Mouse (Mus musculus): ENCODE data around the gene Dcp1a.

The Dcp1a gene

DNA sequence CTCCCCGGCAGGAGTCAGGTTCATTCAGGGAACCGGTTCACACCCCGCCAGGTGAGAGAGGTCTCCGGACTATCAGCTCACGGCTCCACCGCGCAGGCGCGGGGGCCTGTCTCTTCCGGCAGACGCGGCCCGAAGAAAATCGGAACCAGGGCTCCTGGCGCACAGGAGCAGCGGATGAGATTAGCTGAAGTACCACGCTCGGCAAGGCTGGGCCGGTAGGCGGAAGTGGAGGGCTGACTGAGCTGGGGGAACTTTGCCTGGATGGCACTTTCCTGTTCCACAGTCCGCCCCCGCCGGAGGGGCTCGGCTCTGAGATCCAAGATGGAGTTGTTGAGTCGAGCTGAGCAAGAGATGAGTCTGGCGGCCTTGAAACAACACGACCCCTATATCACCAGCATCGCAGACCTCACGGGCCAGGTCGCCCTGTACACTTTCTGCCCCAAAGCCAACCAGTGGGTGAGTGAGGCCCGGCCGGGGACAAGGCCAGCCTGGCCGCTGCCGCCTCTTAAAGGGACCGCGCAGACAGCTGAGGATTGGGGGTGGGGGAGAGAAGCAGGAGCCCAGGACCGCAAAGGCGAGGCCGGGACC is at the start of gene Dcp1a:
TSS of gene Dcp1a (plus strand) at position 175 of the 588 bp plus-strand sequence.
- DNase-seq (ENCODE audit: low spot score) = peak; percentile 94

DNA sequence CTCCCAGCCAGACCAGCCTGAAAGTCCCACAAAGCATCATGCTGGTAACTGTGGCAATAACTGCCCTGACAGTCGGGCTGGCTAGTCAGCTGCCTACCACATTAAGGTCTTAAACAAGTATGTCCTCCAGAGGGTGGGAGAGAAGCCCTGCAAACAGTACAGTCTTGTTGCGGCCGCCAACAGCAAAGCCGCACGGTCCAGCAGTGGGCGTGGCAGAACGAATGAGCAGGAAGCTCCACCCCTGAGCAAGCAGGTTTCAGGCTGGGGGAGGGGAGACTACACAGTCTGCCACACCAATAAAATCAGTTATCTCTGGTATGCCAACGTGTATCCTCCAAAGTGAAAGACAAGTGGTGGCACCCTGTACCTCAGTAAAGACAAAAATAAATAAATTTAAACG is 49.7 kb upstream of the Dcp1a start:
- DNase-seq (ENCODE audit: low spot score) = no peak

DNA sequence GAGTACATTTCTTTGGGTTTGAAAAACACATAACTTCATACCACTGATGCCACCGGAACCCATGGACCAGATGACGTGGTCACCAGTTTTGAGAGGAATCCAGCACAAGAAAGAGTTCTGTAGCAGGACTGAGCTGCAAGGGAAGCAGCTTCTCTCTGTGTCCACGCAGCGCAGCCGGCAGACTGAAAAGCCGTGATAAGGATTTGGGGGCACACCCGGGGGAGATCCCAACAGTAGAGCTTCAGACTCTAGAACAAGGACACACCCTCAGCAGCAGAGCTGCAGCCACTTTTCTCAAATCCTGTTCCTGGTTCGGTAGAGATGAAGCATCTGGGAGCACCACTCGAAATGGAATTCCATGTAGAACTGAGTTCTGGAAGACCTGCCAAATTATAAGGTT is 49.3 kb upstream of the Dcp1a start:
- no peak for DNase-seq (ENCODE audit: low spot score)

DNA sequence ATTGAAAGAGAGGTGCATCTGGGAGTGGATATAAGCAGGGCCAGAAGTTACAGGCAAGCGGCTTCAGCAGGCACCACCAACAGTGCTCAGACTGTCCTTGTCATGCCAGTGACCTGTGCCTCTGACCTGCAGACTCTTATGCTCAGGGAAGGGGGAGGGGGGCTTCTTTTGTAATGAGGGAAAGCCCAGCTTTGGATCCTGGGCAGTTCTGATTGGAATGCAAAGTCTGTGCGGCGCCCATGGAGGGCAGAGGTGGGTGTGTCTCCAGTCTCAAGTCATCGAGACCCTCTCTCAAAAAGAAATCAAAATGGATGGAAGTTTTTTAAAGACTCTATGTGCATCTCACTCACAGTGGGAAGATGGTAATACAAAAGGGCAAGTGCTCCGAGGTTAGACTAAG is 48.9 kb upstream of the Dcp1a start:
- DNase-seq (ENCODE audit: low spot score) = no peak

DNA sequence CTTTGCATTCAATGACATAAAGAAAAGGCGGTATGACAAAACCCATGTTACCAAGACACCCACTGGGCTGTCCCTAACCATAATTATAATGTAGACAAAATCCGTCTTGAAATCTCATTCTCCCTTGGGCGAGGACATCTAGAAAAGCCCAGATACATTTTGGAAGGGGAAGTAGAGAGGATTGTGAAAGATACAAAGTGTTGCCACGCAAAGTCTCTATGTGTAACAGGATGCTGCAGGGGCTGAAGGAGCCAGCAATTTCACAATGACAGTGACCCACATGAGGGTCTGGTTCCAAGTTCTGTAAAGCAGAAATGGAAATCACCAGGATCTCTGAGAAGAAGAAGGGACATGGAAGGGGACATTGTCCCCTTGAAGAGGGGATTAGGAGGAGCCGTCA is 44.0 kb upstream of the Dcp1a start:
- DNase-seq (ENCODE audit: low spot score) = no peak

DNA sequence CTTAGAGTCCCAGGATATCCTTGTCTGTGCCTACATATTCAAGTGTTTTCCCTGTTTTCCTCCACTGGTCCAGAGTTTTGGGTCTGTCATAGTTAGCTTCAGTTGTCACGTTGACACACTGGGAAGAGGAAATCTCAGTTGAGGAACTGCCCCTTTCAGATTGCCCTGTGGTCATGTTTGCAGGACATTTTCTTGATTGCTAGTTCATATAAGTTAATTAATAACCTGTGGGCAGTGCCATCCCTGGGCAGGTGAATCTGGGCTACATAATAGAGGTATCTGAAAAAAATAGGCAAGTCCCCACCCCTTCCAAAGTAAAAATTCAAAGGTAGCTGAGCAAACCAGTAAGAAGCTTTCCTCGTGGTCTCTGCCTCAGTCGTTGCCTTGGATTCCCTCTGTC is 39.4 kb upstream of the Dcp1a start:
- no peak for DNase-seq (ENCODE audit: low spot score)

DNA sequence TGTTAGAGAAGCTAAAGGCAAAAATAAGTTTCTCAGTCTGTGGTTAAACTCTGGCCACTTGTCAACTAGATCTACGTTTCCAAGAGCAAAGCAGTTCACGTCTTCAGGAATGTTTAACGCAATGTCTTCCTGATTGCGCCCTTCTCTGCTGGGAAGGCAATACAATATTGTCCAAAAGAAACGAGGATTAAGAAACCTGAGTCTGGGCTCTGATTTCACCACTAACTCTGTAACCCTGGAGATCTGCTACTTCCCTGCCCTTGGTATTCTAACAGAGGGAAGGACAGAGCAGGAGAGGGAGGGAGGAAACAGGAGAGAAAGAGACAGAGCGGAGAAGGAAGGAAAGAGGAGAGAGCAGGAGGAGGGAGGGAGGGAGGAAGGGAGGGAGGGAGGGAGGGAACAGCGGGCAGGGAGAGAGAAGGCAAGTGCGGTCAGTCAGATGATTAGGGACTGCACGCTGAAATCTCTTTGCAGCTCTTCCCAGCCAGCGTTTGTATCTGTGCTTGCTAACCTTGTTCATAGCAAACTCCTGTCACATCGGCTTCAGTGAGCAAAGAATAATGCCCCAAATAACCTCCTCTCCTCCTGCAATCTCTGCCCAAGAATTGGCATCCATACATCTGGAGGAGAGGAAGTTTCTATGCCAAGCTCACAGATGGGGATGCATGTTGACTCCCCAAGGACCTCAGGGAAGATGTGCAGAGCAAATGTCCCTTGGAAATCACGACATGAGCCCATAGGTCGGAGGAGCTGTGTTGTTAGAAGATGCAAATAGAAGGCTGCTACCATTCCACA is 23.3 kb upstream of the Dcp1a start:
- DNase-seq (ENCODE audit: low spot score) = no peak

DNA sequence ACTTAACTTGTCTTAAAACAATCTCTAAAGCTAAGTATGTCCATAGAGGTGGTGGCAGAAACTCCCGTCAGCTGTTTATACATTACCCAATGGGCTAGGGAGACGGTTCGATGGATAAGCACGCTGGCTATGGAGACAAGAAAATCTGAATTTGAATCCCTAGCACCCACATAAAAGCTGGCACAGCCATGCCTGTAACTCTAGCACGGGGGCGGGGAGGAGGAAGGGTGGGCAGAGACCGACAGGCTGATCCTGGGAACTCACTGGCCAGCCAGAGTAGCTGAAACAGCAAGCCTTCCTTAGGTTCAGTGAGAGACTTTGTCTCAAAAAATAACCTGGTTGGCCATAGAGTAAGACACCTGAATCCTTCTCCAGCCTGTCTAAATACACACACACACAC is 21.9 kb upstream of the Dcp1a start:
- DNase-seq (ENCODE audit: low spot score) = no peak

DNA sequence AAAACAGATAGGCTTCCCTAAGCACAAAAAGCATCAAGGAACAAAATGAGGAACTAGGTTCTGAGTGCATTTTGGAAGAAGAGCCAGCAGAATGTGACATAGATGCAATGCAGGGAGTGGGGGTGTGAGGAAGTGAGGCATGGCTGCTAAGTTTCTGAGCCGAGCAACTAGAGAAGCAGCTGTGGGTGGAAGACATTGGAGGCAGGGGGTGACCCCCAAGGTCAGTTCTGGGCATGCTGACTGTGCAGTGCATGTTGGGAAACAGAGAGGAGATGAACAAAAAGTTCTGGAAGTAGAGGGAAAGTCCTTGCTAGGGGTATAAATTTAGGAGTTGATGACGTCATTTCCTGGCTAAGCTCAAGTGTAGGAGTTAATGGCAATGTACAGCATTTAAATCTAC is 21.4 kb upstream of the Dcp1a start:
- DNase-seq (ENCODE audit: low spot score) = no peak

DNA sequence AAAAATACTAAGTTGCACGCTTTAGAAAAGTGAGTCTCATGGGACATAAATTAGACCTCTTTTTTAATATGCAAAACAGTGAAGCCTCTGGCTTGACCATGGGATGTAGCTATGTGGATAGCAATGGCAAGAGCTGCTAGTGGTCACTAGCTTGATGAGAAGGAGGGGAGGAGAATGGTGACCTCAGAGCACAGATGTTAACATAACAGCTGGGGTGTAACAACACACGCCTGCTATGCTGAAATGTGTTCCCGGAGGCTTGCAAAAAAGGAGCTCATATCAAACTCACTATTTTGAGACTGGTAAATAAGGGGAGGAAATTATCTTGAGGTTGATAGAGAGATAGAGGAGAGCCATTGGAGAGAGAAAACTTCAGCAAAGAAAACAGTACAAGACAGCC is 20.5 kb upstream of the Dcp1a start:
- no peak for DNase-seq (ENCODE audit: low spot score)

DNA sequence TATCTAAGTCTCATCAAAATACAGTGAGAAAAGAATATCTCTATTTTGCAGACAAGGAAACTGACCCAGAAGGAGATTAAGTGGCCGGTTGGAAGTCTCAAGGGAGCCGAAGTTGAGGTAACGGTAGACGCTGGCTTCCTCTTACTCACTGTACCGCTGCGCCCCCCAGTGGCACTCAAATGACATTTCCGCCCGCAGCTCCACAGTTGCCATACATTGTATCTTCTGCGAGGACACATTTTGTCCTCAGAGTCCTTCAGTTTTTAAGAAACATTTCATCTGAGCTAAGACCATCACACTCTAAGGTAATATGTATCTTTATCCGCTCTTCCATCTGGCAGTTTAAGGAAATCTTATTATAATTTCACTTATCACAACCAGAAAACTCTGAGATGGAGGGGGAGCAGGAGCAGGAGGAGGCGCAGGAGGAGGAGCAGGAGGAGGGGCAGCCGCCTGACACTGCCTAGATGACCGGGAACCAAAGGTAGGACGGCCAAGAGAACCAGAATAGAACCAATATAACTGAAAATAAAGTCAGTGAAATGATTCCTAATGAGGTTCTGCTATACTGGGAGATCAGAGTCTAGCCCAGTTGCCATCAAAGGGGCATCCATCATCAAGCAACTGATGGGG is 19.3 kb upstream of the Dcp1a start:
- DNase-seq (ENCODE audit: low spot score) = peak; percentile 62

DNA sequence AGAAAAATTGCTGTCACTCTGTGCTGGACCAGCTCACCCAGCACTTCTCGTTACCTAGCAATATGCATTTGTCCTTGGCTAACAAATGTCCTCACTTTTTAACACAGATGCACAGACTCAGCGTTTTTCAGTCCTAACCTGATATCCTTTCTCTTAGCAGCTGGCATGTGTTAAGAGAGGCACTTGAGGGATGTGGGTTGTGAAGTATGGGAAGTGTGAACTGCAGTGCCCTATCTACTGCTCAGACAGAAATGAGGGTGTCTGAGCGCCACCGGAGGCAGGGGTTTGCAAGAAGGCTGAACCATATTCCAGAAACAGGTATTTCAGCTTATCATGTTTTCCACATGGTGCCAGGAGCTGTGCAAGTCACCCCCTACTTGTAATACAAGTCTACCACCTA is 16.0 kb upstream of the Dcp1a start:
- no peak for DNase-seq (ENCODE audit: low spot score)

DNA sequence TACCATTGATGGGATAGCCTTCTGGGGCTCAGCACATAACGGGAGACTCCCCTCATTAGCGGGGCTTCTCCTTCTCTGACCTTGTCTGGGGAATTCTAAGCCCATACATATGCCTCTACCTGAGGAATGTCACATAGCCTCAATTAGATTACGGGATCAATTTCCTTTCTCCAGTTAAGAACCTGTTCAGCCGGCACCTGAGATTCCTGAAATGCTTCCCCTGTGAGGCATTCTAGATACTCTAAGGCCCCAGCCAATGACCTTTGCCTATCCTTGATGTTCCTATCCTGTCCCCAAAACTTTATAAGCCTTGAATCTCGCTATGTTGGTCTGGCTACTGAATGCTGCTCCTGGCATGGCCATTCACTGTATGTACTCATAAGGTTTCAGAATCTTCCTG is 5.7 kb upstream of the Dcp1a start:
- no peak for DNase-seq (ENCODE audit: low spot score)

DNA sequence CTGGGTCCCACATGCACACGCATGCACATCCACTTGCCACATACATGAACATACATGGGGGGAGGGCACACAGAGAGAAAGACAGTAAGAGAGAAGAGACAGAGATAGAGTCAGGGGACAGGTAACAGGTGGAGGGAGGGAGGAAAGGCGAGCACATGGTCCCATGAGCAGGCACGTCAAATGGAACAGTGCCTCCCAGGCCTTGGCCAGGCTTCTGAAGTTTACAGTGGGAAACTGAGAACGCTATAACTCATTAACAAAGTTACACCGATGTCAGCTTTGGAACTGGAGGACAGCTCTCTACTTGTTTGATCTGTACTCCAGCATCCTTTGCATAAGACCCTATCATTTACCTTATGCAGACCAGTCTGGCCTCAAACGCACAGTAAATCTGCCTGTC is 4.9 kb upstream of the Dcp1a start:
- DNase-seq (ENCODE audit: low spot score) = no peak

DNA sequence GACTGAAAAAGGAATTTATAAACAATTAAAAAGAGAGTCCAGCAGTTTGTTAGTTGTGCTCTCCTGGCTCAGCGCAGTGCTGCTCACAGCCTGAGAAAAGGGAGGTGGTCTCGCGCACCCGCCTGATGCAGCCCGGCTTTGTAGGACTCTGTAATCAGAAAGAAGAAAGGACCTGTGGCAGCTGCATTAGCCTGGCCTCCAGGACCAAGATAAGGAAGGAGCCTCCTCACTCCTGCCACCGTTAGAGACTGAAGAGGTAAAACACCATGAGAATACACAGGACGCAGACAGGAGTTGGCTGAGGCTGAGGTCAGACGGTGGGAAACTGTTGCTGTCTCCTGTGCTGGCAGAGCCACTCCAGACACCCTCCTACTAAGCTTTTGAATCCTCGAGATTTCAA is 12.0 kb downstream of the Dcp1a start, which contains the start of gene Cacna1d:
TSS of gene Cacna1d (minus strand) at position 114 of the 400 bp plus-strand sequence.
- no peak for DNase-seq (ENCODE audit: low spot score)

DNA sequence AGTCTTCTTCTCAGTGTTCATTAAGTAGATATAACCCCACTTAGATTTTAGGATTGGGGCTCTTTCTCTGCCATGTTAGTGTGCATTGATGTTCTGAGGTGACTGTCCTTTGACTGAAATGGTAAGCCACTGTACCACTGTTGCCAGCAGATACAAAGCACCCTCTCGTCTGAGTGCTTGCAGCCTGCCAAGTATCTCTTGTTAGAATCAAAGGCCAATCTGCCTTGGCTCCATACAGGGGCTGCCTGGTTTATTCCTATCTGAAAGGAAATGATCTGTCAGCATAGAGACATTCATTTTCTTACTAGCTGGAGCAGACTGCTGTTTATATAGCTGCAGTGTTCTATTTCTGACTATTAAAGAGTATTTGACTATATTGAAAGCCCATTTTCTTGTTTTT is 13.9 kb downstream of the Dcp1a start:
- DNase-seq (ENCODE audit: low spot score) = no peak

DNA sequence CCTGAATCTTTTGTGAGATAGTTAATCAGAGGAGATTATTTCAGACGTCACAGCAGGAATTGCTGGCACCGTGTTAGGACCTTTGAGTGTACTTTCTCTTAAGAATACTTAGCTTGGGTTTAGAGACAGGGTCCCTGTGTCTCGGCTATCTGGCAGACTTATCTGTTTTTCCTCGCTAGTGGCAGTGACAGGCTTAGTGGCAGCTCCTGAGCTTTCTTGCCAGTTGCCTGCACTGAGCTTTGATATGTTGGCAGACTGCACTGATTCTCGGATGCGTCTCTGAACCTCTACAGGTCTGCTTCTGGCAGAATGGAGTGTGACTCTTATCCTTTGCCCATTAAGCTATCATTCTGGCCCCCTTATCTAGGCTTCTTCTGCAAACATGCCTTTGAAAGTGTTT is 15.7 kb downstream of the Dcp1a start:
- DNase-seq (ENCODE audit: low spot score) = no peak

DNA sequence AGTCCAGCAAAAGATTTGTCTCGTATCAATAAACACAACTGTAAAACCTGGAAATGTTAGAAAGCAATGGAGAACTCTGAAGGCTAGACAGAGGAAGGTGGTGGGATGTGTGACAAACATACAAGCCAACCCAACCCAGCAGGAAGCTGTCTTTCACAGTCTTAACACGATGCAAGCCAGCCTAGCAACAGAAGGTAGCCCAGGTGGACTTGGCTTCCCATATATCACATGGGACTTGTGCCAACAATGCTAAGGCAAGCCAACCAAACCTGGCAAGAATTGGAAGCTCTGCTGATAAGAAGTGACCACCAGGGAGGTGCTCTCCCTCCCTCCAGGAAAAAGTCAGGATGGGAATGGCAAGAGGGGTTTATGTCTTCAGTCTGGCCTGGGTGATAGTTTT is 18.9 kb downstream of the Dcp1a start:
- DNase-seq (ENCODE audit: low spot score) = no peak

DNA sequence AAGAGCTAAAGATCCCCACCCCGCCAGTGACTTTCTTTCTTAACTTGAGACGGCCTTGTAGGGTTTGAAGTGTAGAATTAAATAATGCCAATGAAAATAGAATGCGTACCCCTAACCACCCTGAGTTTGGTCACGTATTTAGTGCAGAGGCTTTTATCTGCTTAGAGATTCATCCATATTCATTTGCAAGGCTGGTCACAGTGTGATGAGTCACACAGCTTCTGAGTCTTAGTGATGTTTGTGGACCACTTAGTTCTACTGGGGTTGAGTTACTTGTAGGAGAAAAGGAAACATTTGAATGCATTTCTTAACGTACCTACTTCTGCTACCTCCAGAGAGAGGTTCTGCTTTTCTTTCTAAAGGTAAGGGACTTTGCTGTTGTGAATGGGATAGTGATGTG is 25.7 kb downstream of the Dcp1a start:
- DNase-seq (ENCODE audit: low spot score) = no peak

DNA sequence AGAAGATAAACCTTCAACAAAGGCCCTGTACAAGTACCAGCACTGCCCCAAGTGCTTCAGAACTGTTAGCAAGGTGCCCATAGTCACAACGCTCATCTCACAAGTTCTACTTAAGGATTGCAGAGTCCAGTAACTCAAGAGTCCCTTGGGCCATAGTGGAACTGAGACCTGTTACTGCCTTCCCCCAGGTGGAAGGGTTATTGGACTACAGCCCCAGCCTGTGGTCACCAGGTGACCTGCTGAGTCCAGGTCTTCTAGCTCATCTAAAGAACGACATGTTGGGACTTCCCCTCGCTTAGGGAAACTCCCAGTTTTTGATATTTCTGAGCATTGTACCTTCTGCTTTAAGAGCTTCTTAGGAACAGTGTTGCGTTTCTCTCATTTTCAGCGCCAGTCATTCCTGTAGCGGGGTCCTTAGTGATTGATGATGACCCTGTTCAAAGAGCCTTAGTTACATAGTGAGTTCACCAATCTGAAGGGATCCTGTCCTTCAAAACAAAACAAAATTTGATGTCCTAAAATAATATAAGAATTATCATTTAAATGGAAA is 31.0 kb downstream of the Dcp1a start:
- no peak for DNase-seq (ENCODE audit: low spot score)

DNA sequence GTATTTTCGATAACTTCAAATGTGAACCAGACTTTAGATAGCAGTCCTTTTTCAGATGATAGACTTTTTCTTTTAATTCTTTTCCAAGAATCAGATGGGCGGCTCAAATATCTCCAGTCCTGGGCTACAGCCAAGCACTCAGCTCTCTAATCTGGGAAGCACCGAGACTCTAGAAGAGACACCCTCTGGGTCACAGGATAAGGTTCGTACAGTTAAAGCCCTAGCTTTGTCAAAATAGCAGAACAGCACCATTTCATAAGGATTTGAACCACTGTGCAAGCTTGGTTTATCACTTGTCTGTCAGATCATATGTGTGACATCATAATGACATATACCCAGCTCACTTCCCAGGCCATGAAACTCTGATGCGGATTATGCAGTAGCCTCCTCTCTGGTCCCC is 33.6 kb downstream of the Dcp1a start:
- DNase-seq (ENCODE audit: low spot score) = no peak

DNA sequence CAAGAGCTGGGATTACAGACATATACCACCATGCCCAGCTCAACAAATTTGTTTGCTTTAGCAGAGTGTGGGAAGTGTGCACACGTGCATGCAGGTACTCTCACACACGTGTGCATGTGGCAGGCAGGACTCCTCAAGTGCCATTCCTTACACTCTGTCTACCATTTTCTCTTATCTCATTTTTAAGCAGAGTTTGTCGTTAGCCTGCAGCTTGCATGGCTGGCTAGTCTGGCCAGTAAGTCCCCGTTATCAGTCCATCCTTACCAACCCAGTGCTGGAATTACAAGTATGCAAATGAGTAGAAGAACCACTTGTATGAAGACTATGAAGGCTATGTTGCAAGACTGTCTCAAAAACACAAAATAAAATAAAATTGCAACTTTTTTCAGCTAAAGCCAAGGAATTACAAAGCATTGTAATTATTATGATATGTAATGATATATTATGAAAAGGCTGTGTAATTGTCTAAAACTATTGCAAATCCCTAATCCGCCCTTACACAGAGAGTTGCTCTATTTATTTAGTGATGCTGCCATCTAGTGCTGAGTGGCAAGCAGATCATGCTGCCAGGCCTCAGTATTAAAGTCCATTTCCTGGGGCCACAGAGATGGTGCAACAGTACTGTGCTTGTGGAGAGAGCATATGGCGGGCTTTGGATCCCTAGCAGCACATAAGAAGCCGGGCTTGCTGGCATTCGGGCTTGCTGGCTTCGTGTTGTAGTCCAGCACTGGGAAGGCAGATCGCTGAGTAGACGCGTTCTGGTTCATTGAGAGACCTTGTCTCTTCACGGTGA is 36.8 kb downstream of the Dcp1a start:
- no peak for DNase-seq (ENCODE audit: low spot score)

Data from left cerebral cortex, adult 11 months (tissue).